Mouse (Mus musculus) mouse trophoblast stem cell (cell line): ENCODE measurements around the gene Map3k1.

Experiments used
- in situ Hi-C, 2 experiments: fragments of 300-500 bp; cut with MseI, MboI; formaldehyde crosslinking; loops; 2 replicates in 1 of 2; 3 replicates in 1 of 2; pipeline ENCODE4 v1.15.1; 2025

Map3k1 gene

DNA sequence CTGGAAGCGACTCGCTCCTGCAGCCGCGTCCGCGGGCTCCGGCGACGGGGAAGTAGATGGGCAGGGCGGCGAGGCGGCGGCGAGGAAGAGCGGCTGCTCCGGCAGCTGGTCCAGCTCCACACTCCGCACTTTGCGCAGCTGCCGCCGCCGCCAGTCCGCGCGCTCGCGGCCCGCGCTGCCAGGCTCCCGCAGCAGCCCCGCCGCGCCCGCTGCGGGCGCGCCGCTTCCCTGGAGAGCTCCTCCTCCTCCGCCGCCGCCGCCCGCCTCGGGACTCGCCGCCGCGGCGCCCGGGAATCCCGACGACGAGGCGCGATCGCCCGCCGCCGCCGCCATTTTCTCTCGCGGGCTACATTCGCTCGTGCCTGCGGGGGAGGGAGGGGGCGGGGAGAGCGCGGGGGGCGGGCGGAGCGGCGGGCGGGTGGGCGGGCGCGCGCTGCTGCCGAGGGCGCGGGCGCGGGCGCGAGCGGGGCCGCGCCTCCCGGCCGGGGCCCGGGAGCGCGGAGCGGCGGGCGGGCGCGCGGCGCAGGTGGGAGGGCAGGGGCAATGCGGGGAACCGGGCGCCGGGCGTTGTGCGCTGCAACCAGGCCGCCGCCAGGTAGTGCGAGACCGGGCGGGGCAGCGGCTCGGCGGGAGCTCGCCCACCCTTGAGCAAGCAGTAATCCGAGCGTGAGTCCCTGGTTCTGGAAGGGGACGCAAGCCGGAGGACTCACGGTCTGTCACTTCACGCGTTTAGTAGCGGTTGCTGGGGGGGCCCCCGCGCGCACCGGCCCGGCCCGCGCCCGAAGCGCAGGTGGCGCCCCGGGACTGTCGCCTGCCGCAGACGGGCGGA lies at the start of gene Map3k1:
TSS of gene Map3k1 (minus strand) at position 357 of the 829 bp plus-strand sequence.
- in situ Hi-C loops, result no loop called here

DNA sequence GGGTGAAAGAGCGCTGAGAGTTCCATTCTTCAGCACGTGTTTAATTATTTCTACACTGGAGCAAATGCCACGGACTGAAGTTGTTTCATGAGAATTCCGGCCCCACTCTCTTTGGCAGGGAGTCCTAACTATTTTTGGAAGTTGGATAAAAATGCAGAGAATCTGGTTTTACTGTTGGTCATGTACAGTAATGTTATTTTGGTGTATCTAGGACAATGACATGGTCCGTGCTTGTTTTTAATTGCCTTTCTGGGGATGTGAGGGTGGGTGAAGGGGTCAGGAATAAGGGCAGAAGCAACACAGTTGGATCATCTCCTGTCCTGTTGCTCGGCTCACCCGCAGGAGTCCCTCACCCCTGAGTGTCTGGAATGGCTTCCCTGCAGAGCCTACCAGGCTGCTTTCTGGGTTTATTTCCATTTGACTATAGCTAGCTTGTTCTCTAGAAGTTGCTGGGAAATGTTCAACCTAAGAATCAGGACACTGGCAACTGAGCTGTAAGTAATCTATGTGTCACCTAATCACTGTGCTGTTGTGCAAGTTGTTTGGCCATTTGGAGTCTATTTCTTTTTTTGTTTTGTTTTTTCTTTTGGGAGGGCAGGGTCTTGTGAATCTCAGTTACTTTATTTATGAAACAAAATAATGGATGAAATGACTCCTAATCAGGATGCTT lies 48.1 kb upstream of the Map3k1 start:
- in situ Hi-C loops, result no loop called here

DNA sequence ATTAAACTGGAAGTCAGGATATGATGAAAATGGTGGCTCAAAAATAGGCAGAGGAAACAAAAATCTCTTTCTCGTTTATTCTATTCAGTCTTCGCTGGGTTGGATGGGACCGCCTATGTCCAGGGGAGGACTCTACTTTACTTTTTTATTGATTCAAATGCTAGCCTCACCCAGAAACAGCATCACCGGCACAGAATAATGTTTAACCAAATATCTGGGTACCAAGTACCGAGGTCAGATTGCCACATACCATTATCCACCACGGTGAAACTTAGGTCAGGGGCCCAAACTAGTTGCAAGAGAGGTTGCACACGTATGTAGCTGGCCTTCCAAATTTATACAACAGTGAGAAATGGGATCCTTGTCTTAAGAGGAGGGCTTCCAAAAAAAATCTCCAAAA lies 47.4 kb upstream of the Map3k1 start:
- in situ Hi-C loops, result no loop called here

DNA sequence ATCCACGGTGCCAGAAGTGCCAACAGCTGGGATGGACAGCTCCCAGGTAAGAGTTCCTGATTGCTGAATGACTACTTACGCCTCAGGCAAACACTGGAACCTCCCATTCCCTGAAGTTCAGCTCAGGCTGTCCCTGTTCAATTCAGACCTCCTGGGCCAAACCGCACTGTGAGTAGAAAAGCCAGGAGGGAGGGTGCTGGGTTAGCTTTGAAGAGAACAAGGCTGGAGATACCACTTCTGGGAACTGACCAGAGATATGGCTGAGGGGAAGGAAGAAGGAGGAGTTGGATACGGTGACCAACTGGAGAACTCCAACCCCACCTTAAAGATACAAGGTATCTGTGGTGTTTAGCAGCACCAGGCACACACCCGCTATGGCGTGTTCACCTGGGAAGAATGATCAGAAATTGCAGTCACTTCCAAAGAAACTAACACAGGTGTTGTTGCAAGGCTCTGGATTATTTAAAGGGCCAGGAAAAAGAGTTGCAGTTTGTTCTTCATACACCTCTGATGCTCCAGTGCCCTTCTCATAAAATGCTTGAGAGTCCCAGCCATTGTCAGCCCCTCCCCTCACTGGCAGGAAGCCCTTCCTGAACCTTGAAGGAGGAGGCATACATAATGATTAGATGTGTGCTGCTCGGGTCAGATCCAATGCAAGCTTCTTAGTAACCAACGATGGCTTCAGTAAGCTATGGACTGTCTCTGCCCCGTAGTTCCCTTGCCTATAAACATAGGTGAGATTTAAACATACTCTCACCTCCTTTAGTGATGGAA lies 43.8 kb upstream of the Map3k1 start:
- in situ Hi-C loops, result no loop called here

DNA sequence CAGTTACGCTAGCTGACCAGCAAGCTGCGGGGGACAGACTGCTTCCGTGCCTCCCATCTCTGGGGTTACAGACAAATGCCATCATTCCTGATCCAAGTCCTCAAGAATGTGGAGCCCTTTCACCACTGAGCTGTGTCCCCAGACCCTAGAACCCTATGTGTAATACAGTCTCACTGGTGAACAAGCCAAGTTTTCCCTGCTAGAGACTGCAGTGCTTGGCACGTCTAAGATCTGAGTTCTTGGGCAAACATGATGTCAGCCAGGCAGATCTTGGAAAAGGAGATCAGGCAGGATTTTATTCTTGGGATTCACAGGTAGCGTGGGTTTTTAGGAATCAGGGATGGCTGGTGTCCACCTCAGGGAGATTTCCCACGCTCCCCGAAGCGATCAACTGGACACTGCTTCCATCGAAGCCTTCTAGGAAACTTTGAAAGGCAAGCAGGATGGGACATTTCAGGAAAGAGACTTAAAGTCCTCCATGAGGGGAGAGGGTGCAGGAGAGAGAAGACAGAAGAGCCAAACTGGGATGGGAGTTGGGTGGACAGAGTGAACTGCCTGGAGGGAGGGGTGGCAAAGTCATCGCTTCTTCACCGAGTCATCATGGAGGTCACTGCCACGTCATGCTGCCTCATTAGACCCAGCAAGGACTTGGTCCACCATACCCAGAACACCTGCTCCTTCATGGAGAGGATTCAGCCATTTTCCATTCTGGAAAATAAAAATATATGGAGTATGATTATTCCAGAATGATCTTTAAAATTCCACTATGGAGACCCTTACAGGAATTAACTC lies 41.4 kb upstream of the Map3k1 start:
- in situ Hi-C loops, result no loop called here

DNA sequence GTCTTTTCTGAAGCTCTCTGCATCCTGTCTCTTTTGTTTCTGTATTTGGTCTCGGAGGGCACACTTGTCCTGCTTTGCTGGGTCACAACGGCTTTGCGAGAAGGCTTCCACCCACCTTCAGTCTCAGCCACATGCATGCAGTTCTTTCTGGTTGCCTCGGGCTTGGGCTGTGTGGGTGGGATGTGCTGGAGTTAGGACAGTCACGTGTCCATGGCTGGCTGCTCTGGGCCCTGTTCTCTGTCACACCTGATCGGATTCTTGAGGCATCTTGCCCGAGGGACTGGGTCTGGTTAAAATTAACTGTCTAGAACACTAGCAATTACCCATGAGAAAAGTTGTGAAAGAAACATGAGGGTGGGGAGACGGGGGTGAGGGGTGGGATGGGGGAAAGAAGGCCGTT lies 36.7 kb upstream of the Map3k1 start:
- in situ Hi-C loops, result no loop called here

DNA sequence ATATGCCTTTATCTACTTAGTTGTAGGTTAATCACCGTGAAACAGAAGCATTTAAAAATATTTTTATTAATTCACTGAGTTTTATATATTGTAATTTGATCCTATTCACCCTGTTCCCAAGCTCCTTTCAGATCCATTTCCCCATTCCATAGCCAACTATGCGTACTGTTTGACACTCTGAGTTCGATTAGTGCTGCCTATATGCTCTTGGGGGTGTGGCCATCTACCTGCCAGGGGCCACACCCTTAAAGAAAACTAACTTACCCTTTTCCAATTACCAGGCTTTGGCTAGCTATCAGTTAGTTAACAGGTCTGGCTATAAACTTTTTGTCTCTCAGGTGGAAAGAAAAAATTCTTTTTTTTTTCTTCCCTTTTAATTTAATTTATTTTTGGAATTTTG lies 35.5 kb upstream of the Map3k1 start:
- in situ Hi-C loops, result no loop called here

DNA sequence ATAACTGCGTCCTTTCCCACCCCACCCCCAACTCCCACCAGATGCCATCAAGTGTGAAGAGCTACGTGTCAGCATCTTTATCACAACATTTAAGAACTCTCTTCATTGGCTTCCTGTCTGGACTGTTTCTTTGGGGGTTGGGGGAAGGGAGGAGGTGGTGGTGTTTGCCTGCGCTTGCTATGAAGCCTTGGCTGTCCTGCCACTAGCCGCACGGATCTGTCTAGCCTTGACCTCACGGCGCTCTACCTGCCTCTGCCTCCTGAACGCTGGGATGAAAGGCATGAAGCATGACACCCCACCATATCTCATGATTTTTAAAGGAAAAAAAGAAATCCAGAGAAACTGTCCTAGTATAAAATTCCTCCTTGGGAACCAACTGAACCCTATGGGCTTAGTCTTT lies 27.0 kb upstream of the Map3k1 start:
- in situ Hi-C loops, result no loop called here

DNA sequence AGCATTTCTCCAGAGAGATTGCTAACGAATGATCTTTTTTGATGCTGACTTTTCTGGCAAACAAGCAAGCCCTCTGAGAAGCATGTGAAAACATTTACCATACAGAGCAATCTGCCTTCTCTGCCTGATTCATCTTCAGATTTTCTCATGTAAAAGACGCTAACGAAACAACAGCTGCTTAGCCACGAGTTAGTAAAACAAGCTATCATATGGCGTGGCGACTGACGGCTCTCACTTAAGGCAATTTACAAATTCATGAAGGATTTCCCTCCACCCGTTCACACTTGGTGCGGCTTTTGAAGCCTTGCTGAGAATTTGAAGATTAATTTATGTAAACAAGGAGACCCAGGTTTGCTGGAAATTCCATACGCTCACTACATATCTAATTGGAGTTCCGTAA lies 25.8 kb upstream of the Map3k1 start:
- in situ Hi-C loops, result no loop called here

DNA sequence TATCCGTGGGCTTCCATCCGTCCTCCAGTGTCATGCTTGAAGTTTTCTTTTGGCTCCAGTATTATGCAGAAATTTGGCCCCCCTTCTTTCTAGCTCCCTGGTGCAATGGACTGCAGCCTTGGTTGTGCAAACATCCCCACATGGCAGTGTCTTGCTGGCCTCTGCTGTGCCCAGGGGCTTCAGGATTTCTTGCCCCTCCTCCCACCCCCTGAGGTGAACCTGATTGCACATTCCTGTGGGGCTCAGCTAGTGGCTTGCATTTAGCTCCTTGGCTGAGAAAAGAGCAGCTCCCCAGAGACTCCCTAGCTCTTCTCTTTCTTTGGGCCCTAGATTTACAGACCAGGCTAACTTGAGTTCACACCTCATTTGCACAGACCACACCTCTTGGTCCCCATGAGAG lies 20.7 kb upstream of the Map3k1 start:
- in situ Hi-C loops, result no loop called here

DNA sequence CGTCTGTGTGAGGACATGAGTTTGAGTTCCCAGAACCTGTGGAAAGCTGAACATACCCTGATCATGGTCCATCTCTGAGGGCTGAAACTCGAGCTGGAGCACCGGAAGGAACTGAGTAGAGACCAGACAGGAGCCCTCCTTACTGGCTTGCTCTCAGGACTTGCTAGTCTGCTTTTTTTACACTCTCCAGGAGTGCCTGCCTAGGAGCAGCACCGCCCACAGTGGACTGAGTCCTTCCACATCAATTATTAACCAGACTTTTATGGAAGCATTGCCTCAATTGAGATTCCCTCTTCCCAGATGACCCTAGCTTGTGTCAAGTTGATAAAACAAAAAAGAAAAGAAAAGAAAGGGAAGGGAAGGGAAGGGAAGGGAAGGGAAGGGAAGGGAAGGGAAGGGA lies 18.7 kb upstream of the Map3k1 start:
- in situ Hi-C loops, result no loop called here

DNA sequence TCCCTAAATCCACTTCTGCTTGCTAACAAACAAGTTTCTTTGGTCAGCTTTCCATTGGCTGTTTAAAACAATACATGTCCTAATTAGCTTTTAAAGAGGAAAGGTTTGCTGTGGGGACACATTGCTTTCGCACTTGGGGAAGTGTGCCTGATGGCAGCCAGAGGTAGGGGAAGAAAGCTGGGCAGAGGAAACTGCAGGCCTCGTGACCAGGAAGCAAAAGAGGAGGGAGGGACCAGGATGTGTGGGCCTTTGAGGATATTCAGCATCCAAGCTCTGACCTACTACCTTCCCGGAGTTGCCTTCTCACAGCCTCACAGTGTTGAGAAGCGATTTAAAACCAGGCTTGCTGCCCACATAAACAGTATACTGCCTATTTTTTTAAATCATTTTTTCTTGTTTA lies 15.4 kb upstream of the Map3k1 start:
- in situ Hi-C loops, result no loop called here

DNA sequence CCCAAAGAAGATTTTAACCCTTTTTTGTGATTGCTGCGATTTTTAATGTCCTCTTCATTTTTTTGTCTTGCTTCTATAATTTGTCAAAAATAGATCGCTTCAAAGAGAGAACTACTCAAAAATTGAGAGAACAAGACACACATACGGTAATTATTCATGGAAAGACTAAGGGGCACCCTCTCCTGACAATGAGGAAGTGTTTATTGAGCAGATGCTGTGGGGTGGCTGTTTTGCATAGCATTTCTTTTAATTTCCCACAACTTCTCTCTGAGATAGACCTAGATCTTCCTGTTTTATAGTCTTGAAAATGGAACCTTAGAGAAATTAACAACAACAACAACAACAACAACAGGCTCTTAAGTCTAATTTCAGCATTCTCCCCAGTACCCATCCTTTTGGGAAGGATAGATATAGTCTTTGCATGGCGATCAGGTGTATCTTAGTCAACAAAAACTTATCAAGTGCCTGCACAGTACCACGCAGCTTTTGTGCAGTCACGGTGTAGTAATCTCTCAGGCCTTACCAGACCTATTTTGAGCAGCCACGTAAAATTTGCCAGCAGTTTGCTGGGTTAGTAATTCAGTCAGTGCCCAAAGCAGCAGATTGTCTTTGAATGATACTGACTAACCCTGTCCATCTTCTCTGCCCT lies 13.1 kb upstream of the Map3k1 start:
- in situ Hi-C loops, result no loop called here

DNA sequence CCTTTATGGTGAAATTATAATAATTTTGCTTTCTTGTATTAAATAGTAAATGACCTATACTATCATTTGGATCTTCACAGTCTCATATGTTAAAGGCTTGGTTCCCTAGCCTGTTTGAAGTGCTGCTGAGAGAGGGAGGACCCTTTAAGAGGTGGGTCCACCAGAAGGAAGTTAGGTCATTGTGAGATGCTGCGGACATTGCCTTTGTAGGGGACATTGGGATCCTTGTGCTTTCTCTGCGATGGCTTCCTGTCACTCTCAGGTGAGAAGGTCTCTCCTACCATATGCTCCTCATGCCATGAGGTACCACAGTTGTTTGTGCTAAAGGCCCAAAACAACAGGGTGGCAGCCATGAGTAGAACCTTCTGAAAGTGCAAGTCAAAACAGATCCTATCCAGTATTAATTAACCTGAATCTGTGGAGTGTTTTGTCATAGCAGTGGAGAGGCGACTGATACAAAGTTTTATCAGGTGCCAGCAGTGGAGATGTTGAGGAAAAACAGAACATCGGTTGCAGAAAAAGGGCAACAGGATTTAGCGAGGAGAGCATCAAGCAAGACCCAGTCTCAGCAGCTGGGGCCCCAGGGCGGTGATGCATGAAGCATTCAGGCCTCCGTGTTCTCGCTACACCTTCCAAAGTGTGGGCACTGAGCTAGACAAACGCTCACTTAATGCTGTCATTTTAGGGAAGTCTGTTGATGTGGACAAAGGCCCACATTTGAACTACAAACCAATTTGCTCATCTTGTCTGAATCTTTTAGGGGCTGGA lies 11.0 kb upstream of the Map3k1 start:
- in situ Hi-C loops, result no loop called here

DNA sequence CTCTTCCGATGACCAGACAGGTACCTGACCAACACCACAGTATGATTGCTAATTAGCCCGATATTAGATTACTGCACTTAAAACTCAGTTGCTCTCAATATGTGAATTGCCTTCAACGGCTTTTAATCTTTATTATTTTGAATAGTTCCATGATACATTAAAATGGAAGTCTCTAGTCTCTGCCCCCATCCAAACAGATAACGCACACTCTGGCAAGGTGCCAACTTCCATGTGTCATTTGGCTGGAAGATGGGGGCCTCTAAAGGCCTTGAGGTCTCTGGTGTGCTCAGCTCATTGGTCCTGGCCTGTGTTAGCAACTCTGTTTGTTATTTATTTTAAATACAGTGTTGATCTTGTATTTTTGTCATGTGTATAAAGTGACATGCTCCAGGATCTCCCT lies 10.3 kb upstream of the Map3k1 start:
- in situ Hi-C loops, result no loop called here

DNA sequence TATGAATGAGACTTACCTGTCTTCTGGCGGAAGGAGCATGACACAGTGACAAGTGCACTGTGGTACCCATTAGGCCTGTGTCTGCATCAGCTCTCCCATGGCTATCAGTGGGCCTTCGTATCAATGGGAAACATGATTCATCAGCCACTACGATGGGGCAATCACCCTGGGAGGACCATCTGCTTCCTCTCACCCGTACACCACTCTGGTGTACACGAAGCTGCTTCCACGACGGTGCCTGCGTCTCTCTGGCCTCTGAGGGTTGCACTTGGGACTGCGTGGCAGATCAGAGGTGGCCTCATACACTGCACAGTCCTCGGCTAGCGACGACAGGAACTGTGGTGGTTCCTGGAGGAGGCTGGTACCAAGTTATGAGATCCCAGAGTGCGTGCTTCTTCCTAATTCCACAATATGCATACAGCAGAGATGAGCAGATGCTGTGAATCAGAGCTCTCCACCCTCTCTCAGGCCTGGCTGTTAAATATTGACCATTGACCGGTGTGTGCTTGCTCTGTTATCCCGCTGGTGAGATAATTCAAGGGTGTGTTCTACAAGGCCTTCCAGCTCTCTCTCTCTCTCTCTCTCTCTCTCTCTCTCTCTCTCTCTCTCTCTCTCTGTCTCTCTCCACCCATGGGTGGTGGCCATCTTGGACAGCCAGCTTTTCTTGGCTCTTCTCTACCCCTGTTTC lies 9.6 kb upstream of the Map3k1 start:
- in situ Hi-C loops, result no loop called here

DNA sequence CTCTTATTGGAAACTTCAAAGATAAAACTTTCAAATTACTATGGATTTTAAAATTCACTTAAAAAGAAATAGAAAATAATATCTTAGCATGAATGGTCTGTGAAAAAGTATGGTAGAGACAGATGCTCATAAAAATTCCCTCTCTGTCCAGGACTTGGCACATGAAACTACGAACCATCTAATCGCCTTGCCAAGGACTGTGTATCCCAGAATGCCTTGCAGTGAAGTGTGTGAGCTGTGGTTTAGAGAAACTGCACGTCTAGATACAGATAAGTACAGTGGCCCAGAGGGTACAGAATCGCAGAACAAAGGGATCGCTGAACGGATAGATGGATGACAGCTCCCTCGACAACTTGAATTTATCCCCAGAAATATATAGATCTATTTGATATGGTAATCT lies 9.0 kb upstream of the Map3k1 start:
- in situ Hi-C loops, result no loop called here

DNA sequence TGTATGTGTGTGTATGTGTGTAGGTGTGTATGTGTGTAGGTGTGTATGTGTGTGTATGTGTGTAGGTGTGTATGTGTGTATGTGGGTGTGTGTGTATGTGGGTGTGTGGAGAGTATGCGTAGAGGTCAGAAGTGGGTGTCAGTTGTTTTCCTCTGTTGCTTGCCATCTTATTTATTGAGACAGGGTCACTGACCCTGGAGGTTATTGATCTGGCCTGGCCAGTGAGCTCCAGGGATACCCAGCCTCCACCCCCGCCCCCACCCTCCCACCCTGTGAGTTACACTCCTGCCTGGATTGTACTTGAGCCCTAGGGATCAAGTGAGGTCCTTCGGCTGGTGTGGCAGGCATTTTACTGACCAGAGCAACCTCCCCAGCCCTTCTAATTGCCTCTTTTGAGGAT lies 7.6 kb upstream of the Map3k1 start:
- in situ Hi-C loops, result no loop called here

DNA sequence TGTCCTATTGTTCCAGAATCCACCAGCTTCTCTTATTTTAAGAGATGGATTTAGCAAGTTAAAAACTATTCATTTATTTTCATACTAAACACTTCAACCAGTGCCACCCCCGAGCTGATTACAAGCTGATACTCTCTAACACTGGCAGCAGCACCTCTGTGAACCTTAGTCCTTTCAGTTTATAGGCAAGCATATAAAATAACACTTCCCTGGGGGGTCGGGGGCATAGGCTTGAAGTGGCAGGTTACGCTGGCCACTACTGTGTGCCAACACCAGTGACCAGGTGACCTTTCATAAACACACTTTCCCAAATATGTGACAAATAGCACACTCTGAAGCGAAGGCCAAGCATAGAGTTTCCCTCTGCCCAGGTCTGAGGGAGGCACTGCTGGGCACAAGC lies 6.7 kb upstream of the Map3k1 start:
- in situ Hi-C loops, result no loop called here

DNA sequence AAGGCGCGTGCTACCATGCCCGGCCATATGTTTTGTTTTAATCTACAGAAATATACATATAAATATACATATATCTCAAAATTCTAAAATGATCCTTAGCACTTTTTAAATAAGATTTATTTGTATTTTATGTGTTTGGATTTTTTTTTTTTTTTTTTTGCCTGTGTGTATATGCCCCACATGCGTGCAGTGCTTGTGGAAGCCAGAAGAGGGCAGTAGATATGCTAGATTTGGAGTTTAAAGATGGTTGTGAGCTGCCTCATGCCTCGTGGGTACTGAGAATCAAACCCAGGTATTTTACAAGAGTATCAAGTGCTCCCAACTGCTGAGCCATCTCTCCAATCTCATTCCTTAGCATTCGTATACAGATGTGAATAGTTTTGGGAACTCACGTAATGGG lies 6.2 kb upstream of the Map3k1 start:
- in situ Hi-C loops, result no loop called here
